Mouse (Mus musculus) spleen, postnatal 36 days (tissue): Measurements from ENCODE around the gene Pradc1.
"Not testable (repeated sequence)": the region's sequence is repeated elsewhere in the genome, so short reads cannot be mapped to it uniquely, and the experiment has no call there.

Experiments used
- DNase-seq, 2 experiments: peaks; one replicate each; pipeline ENCODE4 v3.0.0; 2022; ENCODE audit warnings: low spot score in 2 of 2, mixed read lengths in 1 of 2

Pradc1 gene

GRCm38 (mm10) chr6:85450697-85451663 lies 790 bp downstream of the Pradc1 start, which contains the start of gene Cct7:
TSS of gene Cct7 (plus strand) at chr6:85451514.
- DNase-seq, result peak; percentile 98

- not testable (repeated sequence) for DNase-seq
Observed at GRCm38 (mm10) chr6:85450140-85450539, 1.6 kb downstream of the Pradc1 start.

- DNase-seq, result no peak
Observed at GRCm38 (mm10) chr6:85447351-85447750, 4.4 kb downstream of the Pradc1 start.

- DNase-seq, result no peak
Observed at GRCm38 (mm10) chr6:85445286-85445685, 6.5 kb downstream of the Pradc1 start.

GRCm38 (mm10) chr6:85444266-85444965 lies 7.4 kb downstream of the Pradc1 start:
- no peak for DNase-seq

GRCm38 (mm10) chr6:85443488-85444233 lies 8.1 kb downstream of the Pradc1 start:
- no peak for DNase-seq

- DNase-seq, result no peak
Observed at GRCm38 (mm10) chr6:85441142-85441541, 10.6 kb downstream of the Pradc1 start.

- DNase-seq, result no peak
Observed at GRCm38 (mm10) chr6:85436631-85437030, 15.1 kb downstream of the Pradc1 start.

- DNase-seq, result no peak
Observed at GRCm38 (mm10) chr6:85436204-85436603, 15.6 kb downstream of the Pradc1 start.

GRCm38 (mm10) chr6:85433865-85434264 lies 17.9 kb downstream of the Pradc1 start:
- no peak for DNase-seq

GRCm38 (mm10) chr6:85431842-85432431 lies 19.8 kb downstream of the Pradc1 start, which contains the start of gene Smyd5:
TSS of gene Smyd5 (plus strand) at chr6:85431989.
- DNase-seq, result peak; percentile 81 to 86

- no peak for DNase-seq
Observed at GRCm38 (mm10) chr6:85431274-85431841, 20.4 kb downstream of the Pradc1 start.

GRCm38 (mm10) chr6:85423836-85424379 lies 27.9 kb downstream of the Pradc1 start, which contains the start of gene Noto:
TSS of gene Noto (plus strand) at chr6:85423886.
- DNase-seq, result no peak

- DNase-seq, result no peak
Observed at GRCm38 (mm10) chr6:85419150-85419549, 32.6 kb downstream of the Pradc1 start.

- no peak for DNase-seq
Observed at GRCm38 (mm10) chr6:85415829-85416228, 35.9 kb downstream of the Pradc1 start.

- peak in 1 of 2 experiments; percentile 7 for DNase-seq
Observed at GRCm38 (mm10) chr6:85410771-85411273, 40.9 kb downstream of the Pradc1 start.

GRCm38 (mm10) chr6:85409003-85409402 lies 42.8 kb downstream of the Pradc1 start:
- DNase-seq, result no peak

GRCm38 (mm10) chr6:85403039-85403438 lies 48.7 kb downstream of the Pradc1 start:
- DNase-seq, result no peak

GRCm38 (mm10) chr6:85402613-85403012 lies 49.2 kb downstream of the Pradc1 start:
- no peak for DNase-seq

- no peak for DNase-seq
Observed at GRCm38 (mm10) chr6:85399715-85400114, 52.1 kb downstream of the Pradc1 start.
